Mouse (Mus musculus): ENCODE data around the gene Rabac1.

Gene Rabac1

GRCm38 (mm10) chr7:24978781-24979180 lies 6.2 kb upstream of the Rabac1 start:
- DNase-seq: no peak

- DNase-seq: peak; percentile 32
Measured at GRCm38 (mm10) chr7:24974893-24975595, 2.5 kb upstream of the Rabac1 start.

DNA sequence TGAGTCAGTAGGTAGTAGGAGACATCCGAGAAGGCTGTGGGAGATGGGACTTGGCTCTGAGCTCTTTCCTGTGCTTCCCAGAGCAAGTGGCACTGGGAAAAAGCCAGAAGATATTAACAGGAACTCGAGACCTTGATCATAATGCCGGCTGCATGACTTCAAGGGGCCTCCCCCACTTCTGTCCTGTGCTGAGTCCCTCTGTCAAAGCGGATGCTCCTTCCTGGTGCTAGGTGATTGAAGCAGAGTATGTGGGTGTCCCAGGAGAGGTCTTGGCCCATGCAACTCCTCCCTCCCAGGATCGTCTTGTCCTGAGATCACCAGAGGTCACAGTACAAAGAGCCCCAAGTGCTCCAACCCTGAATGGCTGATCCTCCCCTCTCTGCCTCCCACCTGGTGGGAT lies 1.3 kb upstream of the Rabac1 start:
- no peak for DNase-seq

DNA sequence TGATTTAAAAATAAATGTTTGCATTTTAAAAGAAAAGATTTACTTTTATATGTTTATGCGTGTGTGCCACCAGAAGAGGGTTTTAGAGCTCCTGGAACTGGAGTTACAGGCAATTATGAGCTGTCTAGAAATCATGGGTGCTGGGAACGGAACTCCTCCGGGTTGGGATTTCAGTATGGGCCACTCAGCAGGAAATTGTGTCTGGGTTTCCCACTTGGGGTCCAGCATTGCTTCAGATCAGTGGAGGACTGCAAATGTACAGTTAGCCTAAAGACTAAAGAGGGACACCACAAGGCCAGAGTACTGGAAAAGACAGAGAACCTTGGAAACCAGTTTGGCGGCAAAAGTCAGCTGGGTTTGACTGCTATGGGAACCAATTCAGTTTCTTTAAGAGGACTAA lies 654 bp upstream of the Rabac1 start:
- DNase-seq: no peak

- peak; percentile 42 for DNase-seq
Measured at GRCm38 (mm10) chr7:24971261-24971971, 1.1 kb downstream of the Rabac1 start.

- no peak for DNase-seq
Measured at GRCm38 (mm10) chr7:24970341-24970740, 2.2 kb downstream of the Rabac1 start.

GRCm38 (mm10) chr7:24969805-24970204 lies 2.7 kb downstream of the Rabac1 start:
- DNase-seq: no peak

- DNase-seq: no peak
Measured at GRCm38 (mm10) chr7:24968463-24968862, 4.1 kb downstream of the Rabac1 start.

DNA sequence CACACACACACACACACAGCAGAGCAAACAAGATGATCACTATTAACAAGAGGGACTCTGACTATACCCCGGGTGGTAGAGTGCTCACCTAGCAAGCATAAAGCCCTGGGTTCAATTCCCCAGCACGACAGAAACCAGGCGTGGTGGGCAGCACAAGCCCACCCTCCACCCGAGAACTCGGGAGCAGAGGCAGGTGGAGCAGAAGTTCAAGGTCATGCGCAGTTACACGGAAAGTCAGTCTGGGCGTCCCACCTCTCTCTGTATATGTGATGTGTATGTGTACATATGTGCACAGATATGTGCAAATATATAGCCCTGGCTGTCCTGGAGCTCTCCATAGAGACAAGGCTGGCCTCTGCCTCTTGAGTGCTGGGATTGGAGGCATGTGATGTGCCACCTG lies 4.6 kb downstream of the Rabac1 start:
- DNase-seq: no peak

- peak; percentile 87 for DNase-seq
Measured at GRCm38 (mm10) chr7:24964897-24965535, 7.5 kb downstream of the Rabac1 start.

GRCm38 (mm10) chr7:24964288-24964687 lies 8.3 kb downstream of the Rabac1 start:
- no peak for DNase-seq

GRCm38 (mm10) chr7:24955226-24955625 lies 17.3 kb downstream of the Rabac1 start:
- DNase-seq: no peak

- DNase-seq: no peak
Measured at GRCm38 (mm10) chr7:24954450-24954849, 18.1 kb downstream of the Rabac1 start.

GRCm38 (mm10) chr7:24953966-24954365 lies 18.6 kb downstream of the Rabac1 start:
- DNase-seq: no peak

DNA sequence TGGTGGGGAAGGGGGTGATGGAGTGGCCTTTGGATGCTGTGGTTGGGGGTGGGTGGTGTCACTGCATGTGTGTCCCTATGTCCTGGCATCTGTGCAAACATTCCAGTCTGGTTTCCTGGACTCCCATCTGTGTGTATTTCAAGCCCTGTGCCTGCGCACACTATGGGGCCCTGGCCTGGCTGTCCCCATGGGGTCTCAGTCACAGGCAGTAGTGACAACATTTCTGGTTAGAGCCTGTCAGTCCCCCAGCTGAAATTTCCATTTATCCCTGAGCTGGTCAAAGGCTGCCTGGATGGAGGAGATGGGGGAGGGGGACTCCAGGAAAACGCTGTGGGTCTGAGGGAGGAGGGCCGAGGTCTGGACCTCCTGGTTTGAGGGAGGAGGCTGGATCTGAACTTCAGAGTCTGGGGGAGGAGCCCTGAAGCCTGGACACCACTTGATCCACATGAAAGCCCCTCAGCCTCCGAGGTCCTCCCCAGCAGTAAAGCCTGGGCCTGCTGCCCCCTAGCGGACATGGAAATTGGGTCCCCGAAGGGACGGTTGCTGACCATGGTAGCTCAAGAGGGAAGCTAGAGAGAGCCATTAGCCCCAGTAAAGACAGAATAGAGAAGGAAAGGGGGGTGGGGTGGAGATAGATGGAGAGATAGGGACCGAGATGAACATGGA lies 22.5 kb downstream of the Rabac1 start:
- peak; percentile 74 for DNase-seq

GRCm38 (mm10) chr7:24948774-24949173 lies 23.8 kb downstream of the Rabac1 start:
- DNase-seq: no peak

GRCm38 (mm10) chr7:24947316-24948048 lies 25.1 kb downstream of the Rabac1 start:
- DNase-seq: no peak

- no peak for DNase-seq
Measured at GRCm38 (mm10) chr7:24944257-24944950, 28.1 kb downstream of the Rabac1 start, which contains the start of gene Gm4881. Gene Gm4881, minus strand, starts transcription at chr7:24944494.

DNA sequence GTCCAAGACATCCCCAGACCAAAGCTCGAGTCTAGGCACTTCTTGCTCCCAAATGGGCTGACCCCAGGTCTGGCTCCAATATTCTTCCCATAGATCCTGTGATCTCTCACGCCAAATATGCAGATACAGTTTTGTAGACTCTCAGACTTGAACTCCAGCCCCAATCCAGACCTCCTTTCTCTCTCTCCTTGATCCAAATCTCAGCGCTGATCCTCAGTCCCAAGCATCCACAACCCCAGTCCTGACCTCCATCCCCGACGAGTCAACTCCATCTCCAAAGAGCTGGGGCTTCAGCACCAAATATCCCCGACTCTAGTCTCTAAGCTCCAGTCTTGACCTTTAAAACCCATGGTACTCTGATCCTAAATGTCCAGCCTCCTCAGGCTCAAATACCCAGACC lies 28.9 kb downstream of the Rabac1 start:
- DNase-seq: no peak

DNA sequence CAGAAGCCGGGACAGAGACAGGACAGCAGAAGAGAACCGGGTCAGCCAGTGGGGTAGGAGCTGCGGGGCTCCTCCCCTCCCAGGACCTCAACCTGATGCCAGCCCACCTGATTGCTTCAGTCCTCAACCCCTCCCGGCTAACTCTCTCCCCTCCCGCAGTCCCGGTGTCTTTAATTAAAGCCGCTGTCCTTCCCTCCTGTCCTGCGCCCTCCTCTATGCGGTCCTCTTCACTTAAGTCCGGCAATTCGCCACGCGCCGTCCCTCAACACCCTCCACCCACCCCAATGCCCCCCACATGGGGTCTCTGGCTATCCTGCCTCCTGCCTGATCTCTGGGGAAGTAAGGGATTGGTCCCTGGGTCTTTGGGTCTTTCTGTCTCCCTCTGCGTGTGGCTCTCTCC lies 40.9 kb downstream of the Rabac1 start:
- DNase-seq: no peak

DNA sequence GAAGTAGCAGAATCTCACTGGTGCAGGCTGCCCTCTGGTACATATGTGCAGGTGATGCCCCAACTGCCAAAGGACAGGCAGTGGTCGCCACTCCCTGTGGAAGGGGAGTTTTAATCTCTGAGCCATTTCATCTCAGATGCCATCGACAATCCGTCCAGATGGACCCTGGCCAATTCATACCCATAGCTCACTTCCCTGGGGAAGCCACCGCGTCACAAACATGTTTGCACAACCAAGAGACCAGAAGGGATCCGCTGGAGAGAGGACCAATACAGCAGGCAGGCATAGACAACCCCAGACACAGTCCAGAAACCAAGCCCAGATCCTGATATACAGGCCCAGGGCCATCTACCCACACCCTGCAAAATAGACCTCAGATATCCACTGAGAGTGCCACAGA lies 42.1 kb downstream of the Rabac1 start:
- no peak for DNase-seq
